Mouse (Mus musculus): ENCODE results near the gene Bscl2.
"Not testable (repeated sequence)": the region's sequence is repeated elsewhere in the genome, so short reads cannot be mapped to it uniquely, and the experiment has no call there.

Bscl2 gene

DNA sequence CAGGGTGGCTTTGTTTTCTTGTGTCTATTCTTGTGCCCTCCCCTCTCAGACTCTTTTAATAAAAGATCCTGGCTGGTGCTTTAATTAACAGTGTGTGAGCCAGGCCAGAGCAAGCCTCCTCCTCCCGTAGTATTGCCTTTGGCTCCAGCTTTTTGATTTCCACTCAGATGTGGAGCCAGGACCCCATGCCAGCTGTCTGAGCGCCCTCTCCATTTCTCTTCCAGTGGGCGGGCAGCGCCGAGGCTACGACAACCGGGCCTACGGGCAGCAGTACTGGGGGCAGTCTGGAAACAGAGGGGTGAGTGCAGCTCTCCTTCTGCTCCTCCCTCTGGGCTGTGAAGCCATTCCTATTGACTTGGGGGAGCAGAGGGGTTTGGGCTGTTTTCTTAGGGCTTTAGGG lies 6.6 kb upstream of the Bscl2 start:
- no peak for DNase-seq (ENCODE audit: extremely low spot score, low spot score)

DNA sequence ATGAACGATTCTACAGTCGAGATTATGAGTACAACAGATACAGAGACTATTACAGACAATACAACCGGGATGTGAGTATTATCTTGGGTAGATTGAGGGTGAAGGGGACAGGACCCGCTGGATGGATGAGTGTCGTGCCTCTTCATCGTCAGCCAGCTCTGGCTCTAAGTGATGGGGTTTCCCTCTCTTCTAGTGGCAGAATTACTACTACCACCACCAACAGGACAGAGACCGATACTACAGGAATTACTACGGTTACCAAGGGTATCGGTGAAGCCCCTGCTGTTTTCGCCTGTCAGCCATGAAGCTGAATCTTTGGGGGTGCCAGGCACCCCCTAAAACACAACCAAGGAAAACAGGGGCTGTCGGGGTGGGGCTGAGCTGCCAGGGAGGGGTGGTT lies 6.0 kb upstream of the Bscl2 start:
- no peak for DNase-seq (ENCODE audit: extremely low spot score, low spot score)

DNA sequence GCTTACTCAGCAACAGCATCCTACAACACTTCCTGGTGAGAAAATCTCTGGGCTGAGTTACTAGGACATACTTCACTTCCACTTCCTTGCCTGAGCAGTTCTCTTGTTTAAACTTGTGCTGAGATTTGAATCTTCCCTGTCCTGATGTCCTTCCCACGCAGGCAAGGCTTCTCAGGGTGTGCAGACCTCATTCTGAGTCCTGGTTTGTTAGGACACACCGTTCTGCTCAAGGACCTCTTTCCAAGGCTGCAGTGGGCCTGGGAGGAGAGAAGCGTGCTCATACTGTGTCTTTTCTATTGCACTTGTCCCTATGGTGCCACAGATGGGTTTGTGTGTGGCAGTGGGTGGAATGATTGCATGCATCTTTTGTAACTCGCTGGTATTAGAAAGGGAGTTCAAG lies 4.3 kb upstream of the Bscl2 start:
- DNase-seq (ENCODE audit: extremely low spot score, low spot score) = no peak

DNA sequence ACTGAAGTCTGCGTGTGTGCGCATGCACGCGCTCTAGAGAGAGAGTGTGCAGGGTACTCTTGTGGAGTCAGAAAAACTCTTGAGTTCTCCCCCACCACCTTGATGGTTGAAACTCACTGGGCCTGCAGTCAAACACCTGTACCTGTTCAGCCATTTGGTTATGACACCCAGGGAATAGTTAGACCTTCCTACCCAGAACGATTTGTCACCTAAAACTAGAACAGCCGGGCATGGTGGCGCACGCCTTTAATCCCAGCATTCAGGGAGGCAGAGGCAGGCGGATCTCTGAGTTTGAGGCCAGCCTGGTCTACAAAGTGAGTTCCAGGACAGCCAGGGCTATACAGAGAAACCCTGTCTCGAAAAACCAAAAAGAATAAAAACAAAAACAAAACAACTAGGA lies 940 bp upstream of the Bscl2 start:
- not testable (repeated sequence) for DNase-seq (ENCODE audit: extremely low spot score, low spot score)

DNA sequence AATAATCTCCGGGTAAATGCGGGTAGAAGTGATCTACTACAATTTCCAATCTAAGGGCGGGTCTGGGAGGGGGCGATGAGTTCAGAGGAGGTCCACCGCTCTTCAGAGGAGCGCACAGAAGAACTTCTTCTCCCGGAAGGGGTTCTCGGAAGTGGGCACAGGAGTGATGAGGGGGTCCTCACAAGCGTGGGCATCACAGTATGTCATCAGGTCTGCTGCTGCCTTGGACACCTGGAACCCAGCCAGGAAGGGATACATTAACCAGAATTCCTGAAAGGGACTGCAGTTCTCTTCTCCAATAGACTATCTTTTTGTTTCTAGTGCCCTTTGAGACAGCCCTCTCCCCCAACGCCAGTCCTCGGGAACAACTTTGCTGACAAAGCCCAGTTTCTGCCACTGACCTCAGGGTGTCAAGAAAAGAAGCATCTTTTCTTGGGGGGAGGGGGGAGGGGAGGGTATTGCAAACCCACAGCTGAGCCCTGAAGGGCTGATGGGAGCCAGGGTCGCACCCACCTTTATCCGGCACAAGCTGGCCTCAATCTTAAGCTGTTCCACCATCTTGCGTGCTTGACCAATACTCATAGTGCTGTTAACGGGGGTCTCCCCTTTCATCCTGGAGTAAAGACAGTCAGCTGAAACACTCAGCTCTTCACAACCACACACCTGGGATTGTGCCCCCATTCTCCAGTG lies 919 bp downstream of the Bscl2 start:
- DNase-seq (ENCODE audit: extremely low spot score, low spot score) = no peak

DNA sequence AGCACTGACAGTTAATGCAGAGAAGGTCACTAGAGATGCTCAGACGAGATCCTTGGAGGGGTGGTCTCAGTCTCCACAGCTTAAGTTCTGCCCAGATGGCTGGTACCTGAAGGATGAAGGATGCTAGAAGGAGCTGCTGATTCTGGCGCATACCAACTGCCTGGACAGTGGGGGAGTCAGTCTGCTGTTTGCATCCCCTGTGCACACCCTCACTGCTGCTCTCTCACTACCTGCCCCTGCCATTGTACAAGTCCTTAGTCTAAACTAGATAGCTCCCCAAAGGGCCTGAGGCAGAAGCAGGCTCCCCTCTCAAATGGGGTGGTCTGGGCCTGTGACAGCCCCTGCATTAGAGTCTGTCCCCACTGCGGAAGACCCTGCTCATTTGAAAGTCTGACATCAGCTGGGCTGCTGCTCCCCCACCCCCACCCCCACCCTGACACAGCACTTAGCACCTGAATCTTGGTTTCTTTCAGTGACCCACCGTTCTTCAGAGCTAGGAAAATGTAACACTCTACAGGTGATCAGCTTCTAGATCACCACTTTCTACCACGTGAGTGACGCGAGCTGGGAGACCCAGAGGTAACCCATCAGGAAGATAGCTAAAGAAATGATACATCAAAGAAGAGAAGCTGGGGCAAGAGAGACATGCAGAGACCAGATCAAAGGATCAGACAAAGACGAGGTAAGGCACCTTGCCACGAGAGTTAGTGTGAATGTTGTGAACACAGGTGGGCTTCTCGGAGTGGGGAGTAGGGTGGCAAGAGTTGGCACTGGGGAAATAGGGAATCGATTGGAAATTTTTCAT lies 2.0 kb downstream of the Bscl2 start, which contains the start of gene Gng3:
TSS of gene Gng3 (minus strand) at position 92 of the 805 bp plus-strand sequence.
- no peak for DNase-seq (ENCODE audit: extremely low spot score, low spot score)

DNA sequence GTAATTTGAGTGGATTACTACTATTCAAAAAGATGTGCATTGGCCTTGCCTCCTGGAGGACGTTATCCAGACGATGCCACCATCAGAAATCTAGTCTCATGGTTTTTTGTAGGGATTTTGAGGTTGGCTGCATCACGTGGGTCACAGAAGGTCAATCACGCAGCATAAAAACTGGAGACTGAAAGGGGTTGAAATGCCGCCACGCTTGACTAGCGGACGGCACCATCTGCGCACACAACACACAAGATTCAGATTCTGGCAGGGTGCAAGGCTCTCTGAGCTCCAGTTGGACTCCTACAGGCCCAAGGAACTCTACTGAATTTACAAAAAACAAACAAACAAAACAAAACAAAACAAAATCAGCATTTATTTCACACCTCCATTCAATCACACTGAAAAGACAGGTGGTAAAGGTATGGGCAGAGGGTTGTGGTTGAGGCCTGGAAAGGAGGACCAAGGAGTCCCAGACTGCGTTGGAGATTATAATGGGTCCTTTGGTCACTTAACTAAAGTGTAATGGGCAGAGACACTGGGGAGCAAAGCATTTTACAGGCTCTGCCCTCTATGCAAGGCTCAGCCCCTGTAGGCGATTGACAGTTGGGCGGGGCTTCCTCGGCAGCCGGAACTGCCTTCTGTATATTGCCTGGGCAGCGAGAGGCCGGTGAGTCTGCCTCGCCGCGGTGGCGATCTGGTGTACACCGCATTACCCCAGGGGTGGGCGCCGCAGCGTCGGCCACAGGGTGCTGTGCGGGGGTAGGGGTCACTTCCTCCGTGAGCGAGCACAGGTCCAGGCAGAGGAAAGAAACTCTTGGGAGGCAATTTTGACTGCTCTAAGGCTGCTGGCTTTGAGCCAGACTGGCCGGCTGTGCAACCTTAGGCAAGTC lies 2.9 kb downstream of the Bscl2 start:
- DNase-seq (ENCODE audit: extremely low spot score, low spot score) = no peak

DNA sequence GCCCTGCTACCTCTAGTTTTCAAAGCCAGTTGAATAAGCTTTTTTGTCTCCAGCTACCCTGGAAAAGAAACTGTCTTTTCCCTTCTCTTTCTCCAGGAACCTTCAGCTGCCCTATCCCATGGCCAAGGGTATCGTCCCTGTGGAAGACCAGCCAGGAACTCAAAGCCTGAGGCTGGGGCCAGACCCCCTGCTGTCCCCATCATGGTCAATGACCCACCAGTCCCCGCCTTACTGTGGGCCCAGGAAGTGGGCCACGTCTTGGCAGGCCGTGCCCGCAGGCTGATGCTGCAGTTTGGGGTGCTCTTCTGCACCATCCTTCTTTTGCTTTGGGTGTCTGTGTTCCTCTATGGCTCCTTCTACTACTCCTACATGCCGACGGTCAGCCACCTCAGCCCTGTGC lies 3.7 kb downstream of the Bscl2 start:
- DNase-seq (ENCODE audit: extremely low spot score, low spot score) = no peak

DNA sequence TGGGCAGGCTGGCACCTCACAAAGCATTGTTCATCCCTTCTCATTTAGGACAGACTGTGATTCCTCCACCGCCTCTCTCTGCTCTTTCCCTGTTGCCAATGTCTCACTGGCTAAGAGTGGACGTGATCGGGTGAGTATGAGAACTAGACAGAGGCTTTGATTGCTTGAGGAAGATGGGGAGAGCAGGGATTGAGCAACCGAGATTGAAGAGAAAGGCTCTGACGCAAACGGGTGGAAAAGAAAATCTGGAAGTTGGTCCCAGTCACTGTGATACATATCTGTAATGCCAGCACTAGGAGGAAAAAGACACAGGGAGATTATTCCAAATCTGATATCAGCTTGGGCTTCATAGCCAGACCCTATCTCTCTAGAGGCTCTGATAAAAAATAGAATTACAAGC lies 5.7 kb downstream of the Bscl2 start:
- no peak for DNase-seq (ENCODE audit: extremely low spot score, low spot score)

DNA sequence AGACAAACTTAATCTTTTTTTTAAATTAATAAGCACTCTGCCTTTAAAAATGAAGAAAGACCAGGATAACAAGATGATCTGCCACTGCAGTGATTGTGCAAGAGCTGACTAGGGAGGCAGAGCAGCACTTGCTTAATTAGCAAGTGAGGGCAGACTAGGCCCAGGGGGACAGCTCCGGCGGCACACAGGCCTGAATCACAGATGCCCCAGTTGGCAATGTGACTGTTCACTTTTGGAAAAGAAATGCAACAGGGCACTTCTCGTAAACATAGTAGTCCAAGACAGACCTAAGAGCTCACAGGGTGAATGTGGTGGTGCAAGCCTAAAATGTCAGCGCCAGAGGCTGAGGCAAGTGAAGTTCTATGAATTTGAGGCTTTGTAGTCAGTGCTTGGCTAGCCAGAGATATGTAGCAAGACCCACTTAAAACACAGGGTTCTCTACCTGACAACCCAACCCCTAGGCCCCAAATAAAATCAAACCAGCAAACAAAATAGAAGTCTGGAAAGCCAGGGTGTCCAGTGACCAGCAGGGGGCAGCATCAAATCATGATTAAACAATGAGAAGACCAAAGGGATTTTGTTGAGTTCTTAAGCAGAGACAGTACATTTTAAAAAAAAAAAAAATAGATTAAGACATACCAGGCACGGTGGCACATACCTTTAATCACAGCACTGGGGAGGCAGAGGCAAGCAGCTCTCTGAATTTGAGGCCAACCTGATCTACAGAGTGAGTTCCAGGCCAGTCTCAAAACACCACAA lies 7.3 kb downstream of the Bscl2 start:
- peak; percentile 70 for DNase-seq (ENCODE audit: extremely low spot score, low spot score)

DNA sequence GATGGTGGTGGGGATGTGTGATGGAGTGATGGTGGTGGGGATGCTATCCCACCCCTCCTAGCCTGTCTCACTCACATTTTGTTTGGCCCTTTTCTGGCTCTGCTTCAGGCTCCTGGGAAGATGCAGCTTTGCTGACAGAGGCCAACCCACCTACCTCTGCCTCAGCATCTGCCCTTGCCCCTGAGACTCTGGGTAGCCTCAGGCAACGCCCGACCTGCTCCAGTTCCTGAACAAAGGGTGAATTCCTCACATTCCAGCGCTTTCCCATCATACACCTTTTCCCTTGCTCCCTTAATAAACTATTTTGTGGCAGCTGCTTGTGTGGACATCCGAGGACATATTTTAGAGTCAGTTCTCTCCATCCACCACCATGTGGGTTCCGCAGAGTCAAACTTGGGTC lies 11.1 kb downstream of the Bscl2 start:
- no peak for DNase-seq (ENCODE audit: extremely low spot score, low spot score)

DNA sequence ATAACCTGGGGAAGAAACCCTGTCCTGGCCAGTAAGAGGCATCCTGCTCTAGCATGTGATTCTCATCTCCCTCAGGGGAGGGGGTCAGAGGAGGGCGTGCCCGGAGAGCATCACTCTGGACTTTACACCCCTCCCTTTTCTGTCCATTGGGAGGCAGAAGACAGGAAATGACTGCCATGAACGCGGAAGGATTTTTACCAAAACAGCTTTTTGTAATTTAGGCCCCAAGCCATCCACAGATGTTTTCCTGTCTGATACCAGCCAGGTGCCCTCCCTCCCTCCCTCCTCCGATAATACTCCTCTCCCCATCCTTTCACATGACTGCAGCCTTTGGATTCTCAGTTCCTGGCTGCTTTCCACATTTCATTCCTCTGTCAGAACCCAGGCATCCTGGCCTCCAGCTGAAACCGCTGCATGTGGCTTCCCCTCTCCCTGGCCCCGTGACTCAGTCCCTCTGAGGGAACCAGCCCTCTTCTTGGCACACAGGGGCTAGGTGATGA lies 13.2 kb downstream of the Bscl2 start, which contains the start of gene Lrrn4cl:
TSS of gene Lrrn4cl (plus strand) at position 367 of the 500 bp plus-strand sequence.
- no peak for DNase-seq (ENCODE audit: extremely low spot score, low spot score)

DNA sequence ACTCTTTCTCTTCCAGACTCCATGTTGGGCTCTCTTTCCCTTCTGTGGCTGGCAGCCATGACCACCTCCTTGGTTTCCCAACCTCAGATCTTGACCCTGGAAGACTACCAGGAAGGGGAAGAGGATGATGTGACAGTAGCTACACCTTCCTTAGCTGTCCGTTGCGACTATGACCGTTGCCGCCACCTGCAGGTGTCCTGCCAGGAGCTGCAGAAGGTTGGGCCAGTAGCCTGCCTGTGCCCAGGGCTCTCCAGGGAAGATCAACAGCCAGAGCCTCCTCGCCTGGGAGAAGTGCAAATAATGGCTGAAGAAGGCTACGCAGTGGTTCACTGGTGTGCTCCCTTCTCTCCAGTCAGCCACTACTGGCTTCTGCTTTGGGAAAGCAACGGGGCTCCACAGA lies 14.4 kb downstream of the Bscl2 start:
- no peak for DNase-seq (ENCODE audit: extremely low spot score, low spot score)

DNA sequence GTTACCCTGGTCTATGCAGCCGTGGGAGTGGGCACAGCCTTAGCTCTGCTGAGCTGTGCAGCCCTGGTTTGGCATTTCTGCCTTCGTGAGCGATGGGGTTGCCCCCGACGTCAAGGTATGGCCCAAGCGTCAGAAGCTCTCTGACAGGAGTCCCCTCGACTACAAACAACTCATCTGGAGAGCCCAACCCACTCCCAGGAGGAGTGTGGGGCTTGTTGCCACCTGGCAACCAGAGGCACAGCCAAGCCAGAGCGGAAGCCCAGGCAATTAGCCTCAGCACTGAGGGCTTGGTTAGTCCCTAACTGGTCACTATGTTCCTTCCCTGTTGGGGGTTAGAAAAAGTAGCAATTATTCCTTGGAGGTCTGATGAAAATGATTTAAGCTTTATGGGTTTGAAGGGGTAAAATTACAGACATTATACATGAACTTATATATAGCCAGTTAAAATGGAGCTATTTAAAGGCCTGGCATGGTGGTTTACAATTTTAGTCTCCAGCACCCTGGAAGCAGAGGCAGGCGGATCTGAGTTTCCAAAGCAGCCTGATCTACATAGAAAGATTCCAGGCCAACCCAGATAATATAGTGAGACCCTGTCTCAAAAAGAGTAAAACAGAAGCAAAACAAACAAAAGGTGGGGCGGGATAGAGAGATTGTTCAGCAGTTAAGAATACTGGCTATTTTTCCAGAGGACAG lies 15.1 kb downstream of the Bscl2 start:
- no peak for DNase-seq (ENCODE audit: extremely low spot score, low spot score)

DNA sequence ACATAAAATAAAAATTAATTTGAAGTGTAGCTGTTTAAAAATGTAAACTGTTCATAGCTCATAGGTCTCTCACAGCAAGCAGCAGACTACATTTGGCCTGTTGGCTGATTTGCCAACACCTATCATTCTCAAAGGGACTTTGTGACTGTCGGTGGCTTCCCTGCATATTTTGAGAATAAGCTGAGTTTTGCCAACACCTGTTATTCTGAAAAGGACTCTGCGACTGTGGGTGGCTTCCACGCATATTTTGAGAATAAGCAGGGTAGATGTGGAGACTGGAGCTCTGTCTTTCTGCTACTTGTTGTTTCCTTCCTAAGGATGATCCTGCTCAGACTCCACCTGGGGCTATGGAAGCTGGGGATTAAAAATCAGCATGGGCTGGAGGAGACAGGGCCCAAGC lies 15.8 kb downstream of the Bscl2 start:
- DNase-seq (ENCODE audit: extremely low spot score, low spot score) = no peak

DNA sequence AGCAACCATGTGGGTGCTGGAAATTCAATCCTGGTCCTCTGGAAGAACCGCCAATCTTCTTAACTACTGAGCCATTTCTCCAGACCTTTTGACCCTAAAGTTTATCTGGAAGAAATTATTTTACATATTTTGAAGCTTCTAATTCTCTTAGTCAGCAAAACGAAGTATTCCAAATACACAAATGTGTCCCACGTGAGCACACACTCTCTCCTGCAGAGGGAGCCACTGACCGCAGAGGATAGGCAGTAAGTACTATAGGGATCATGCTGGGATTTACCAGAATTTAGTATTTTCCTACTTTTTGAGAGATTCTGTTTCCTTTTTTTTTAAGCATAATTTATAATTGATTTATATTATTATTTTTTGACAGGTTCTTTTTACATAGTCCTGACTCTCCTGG lies 20.4 kb downstream of the Bscl2 start:
- DNase-seq (ENCODE audit: extremely low spot score, low spot score) = no peak

DNA sequence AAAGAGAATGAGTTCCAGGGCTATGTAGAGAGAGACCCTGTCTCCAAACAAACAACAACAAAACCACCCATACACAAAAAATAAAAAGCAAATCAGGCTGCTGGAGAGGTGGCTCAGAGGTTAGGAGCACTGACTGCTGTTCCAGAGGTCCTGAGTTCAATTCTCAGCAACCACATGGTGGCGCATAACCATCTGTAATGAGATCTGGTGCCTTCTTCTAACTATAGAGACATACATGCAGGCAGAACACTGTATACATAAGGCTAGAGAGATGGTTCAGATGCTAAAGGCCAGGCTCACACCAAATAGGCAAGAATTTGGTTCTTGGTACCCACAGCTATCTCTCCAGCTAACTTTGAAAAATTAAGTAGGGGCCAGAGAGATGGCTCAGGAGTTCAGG lies 21.8 kb downstream of the Bscl2 start:
- peak; percentile 23 for DNase-seq (ENCODE audit: extremely low spot score, low spot score)

DNA sequence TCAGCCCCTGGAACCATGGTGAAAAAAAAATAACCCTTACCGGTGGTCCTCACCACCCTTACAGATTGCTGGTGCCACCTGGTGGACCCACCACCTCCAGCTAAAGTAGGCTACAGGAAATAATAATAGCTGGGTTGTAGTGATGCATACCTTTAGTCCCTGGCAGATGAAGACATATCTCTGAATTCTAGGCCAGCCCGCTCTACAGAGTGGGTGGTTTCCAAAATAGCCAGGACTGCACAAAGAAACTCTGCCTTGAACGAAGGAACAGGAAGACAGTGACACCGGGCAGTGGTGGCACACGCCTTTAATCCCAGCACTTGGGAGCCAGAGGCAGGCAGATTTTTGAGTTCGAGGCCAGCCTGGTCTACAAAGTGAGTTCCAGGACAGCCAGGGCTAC lies 27.0 kb downstream of the Bscl2 start:
- DNase-seq (ENCODE audit: extremely low spot score, low spot score) = no peak

DNA sequence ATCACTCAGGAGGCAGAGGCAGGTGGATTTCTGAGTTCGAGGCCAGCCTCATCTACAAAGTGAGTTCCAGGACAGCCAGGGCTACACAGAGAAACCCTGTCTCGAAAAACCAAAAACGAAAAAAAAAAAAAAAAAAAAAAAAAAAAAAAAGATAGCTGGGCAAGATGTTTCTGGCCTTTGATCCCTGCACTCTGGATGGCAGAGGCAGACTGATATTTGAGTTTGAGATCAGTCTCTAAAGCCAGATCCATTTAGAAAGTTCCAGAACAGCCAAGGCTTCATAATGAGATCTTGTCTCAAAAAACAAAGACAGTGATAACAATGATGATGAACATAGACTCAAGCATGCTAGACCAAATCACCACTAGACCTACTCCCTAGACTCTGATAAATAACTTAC lies 33.1 kb downstream of the Bscl2 start:
- DNase-seq (ENCODE audit: extremely low spot score, low spot score) = not testable (repeated sequence)

DNA sequence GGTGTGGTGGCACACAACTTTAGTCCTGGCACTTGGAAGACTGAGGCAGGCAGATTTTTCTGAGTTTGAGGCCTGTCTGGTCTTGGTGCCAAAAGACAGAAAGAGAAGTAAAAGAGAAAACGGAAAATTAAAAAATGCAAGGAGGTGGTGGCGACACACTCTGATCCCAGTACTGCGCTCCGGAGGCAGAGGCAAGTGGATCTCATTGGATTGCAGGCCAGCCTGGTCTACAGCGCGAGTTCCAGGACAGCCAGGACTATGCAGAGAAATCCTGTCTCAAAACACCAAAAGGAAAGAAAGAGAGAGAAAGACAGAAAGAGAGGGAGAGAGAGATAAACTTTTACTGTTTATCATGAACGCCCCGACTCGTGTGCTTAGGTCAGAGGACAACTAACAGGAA lies 33.6 kb downstream of the Bscl2 start:
- DNase-seq (ENCODE audit: extremely low spot score, low spot score) = no peak
